Mouse (Mus musculus) hindbrain, postnatal 0 days (tissue): ENCODE measurements around the gene Ugt1a9. TPM values are rescaled to one million over a fixed set of nuclear protein-coding genes. Genes with fewer than 3 reads are reported as not detected.

Experiments
- ATAC-seq: fragments of 200-750 bp; cut with Nextera tagmentation; 2 replicates; pipeline ENCODE4 v1.8.0; 2017; ENCODE audit warnings: mild to moderate bottlenecking, moderate TSS enrichment, moderate library complexity
- DNase-seq: peaks from one replicate; pipeline ENCODE4 v3.0.0-alpha.2; 2015; ENCODE audit warnings: low spot score
- H3K27ac ChIP-seq: fragments of 300-500 bp; sonication (generic); 2 replicates; pipeline ENCODE4 v1.5.1; 2014; ENCODE audit warnings: mild to moderate bottlenecking
- H3K27me3 ChIP-seq: fragments of 300-500 bp; sonication (generic); 2 replicates; pipeline ENCODE4 v1.6.1; 2014; ENCODE audit warnings: low read length, mixed read lengths; ENCODE audit not compliant: insufficient read depth
- H3K36me3 ChIP-seq: fragments of 300-500 bp; sonication (generic); 2 replicates; pipeline ENCODE4 v1.6.1; 2014; ENCODE audit warnings: low read length, mixed read lengths; ENCODE audit not compliant: insufficient read depth
- H3K4me1 ChIP-seq: fragments of 300-500 bp; sonication (generic); 2 replicates; pipeline ENCODE4 v1.6.1; 2014; ENCODE audit warnings: antibody characterized with exemption, low read length, mixed read lengths; ENCODE audit not compliant: insufficient read depth
- H3K4me2 ChIP-seq: fragments of 300-500 bp; sonication (generic); 2 replicates; pipeline ENCODE4 v1.6.1; 2014; ENCODE audit warnings: low read depth, mild to moderate bottlenecking, low read length, moderate library complexity, mixed read lengths
- H3K4me3 ChIP-seq: fragments of 300-500 bp; sonication (generic); 2 replicates; pipeline ENCODE4 v1.5.1; 2014; ENCODE audit warnings: low read length
- H3K9ac ChIP-seq: fragments of 300-500 bp; sonication (generic); replicated peaks from 2 replicates; pipeline ENCODE4 v1.6.1; 2014; ENCODE audit warnings: mild to moderate bottlenecking, low read length, moderate library complexity, mixed read lengths
- H3K9me3 ChIP-seq: fragments of 300-500 bp; sonication (generic); 2 replicates; pipeline ENCODE4 v1.6.1; 2016; ENCODE audit warnings: low read length, mixed read lengths
- CTCF ChIP-seq: IDR thresholded peaks from 2 replicates; pipeline ENCODE4 v1.5.1; 2016; ENCODE audit warnings: antibody characterized with exemption, control low read depth, low read depth
- WGBS: fragments of 180-500 bp; shearing (Covaris S2); extraction: QIAGEN DNeasy Blood & Tissue Kit; methylation state at CpG from one replicate; pipeline ENCODE4 v1.1.7; 2014; 5-methylcytosine and 5-hydroxymethylcytosine counted together
- polyA plus RNA-seq: library from polyadenylated mRNA; unstranded; fragments of >200 nt; fragmentation: Nextera tagmentation; extraction: Ambion mirVana; gene quantifications from 2 replicates; pipeline ENCODE4 v1.2.1, GENCODE M21; 2015
- total RNA-seq: library from RNA; depleted of rRNA; stranded (reverse); fragments of >200 nt; gene quantifications from 2 replicates; pipeline ENCODE4 v1.2.3, GENCODE M21; 2014

The Ugt1a9 gene
- total and polyA plus RNA-seq, 2 experiments from 2014 or later = not detected

DNA sequence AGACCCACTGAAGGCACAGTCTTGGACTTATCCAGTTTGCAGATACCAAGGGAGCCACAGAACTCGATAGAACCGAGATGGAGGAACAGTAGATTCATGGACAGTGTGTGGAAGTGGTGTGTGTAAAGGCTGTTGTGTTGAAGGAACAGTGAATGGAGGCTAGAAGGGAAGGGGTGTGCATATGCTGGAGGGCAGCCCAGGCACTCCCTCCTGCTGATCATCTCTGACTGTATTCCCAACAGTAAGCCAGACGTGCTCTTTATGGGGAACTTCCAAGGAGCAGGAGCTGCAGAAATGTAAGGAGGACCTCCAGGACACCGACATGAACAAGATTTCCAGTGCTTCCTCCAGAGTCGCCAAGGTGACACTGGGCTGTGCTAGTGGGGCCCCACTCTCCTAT lies 179.4 kb downstream of the Ugt1a9 start:
- no peak for TF ChIP-seq CTCF
- no peaks in the 10 kb centered on the region for H3K4me1 ChIP-seq
- no peak for DNase-seq
- no peaks in the 10 kb centered on the region for H3K36me3 ChIP-seq
- H3K27me3 ChIP-seq = no peaks in the 10 kb centered on the region
- no peak overlapping the region for H3K27ac ChIP-seq
- 80% methylated on average over 5 of the region's 5 CpGs for WGBS
- H3K9ac ChIP-seq = no peak overlapping the region
- no peak for ATAC-seq
- no peak overlapping the region for H3K4me2 ChIP-seq
- no peak overlapping the region for H3K4me3 ChIP-seq
- H3K9me3 ChIP-seq = peaks cover 79% of the 10 kb centered on the region

DNA sequence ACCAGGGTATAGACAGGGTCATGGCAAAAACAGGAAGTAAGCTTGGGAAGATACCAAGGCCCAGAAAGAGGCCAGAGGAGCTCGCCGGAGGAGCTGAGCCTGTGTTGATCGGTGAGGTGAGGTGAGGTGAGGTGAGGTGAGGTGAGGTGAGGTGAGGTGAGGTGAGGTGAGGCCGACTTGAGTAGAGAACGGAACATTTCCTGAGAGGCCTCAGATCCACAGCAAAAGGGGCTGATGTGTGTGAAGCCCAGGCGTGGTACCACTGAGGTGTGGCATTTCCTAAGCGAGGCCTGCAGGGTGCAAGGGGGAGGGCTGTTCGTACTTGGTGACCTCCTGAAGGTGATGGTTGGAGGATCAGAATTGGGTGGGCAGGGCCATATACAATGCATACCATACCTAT lies 182.5 kb downstream of the Ugt1a9 start:
- no peak for DNase-seq
- no peaks in the 10 kb centered on the region for H3K36me3 ChIP-seq
- H3K9ac ChIP-seq = no peak overlapping the region
- ATAC-seq = no peak
- no peak overlapping the region for H3K4me3 ChIP-seq
- TF ChIP-seq CTCF = no peak
- WGBS = 75% methylated on average over 8 of the region's 8 CpGs
- H3K9me3 ChIP-seq = peaks cover 72% of the 10 kb centered on the region
- no peaks in the 10 kb centered on the region for H3K27me3 ChIP-seq
- no peaks in the 10 kb centered on the region for H3K4me1 ChIP-seq
- no peak overlapping the region for H3K4me2 ChIP-seq
- H3K27ac ChIP-seq = no peak overlapping the region

DNA sequence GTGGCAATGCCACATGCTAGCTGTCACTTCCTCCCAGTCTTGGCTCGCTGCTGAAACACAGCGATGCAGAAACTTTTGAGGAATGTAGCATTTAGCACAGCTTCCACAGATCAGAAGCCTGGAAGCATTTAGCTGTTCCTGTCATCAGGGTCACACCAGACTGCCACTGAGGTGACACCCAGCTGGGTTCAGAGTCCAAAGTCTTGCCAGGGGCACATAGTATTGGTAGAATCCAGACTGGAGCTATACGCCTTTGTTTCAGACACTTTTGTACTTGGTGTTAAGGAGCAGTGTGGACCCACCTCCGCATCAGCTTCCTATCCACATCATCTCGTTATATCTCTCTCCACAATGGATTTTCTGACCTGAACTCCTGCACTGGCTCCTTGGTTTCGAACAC lies 182.9 kb downstream of the Ugt1a9 start:
- TF ChIP-seq CTCF = no peak
- no peak overlapping the region for H3K4me2 ChIP-seq
- no peaks in the 10 kb centered on the region for H3K4me1 ChIP-seq
- no peak for ATAC-seq
- no peak overlapping the region for H3K27ac ChIP-seq
- no peak for DNase-seq
- no peak overlapping the region for H3K9ac ChIP-seq
- no peak overlapping the region for H3K4me3 ChIP-seq
- H3K27me3 ChIP-seq = no peaks in the 10 kb centered on the region
- H3K36me3 ChIP-seq = no peaks in the 10 kb centered on the region
- H3K9me3 ChIP-seq = peaks cover 68% of the 10 kb centered on the region
- 74% methylated on average over 6 of the region's 6 CpGs for WGBS

DNA sequence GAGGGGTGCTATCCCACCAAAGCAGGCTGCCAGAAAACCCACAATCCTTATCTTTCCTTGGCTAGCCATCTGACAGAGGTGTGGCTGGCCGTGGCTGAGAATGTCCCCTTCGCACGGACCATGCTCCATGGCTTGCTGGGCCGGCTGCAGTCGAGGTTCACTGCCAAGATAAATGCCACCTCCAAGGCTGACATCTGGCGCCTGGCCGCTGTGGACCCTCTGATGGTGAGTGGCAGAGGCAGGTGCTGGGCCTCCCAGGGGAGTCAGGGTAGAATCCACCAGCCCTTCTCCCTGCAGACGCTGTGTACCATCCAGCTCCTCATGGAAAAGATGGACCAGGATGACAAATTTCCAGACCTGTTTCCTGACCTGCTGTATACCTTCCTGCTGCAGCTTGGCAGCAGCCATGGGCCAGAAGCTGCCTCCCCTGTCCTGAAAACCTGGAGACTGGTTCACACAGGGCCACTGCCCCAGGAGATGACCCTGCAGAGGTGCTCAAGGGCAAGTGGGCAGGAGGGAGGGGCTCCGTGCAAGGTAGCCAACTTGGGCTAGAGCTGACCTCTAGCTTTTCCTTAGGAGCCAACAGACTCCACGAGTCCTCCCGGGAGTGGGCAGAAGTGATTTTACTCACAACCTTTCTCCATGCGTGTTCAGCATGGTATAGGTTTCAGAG lies 184.3 kb downstream of the Ugt1a9 start:
- no peak for TF ChIP-seq CTCF
- H3K36me3 ChIP-seq = no peaks in the 10 kb centered on the region
- ATAC-seq (peak; percentile 15; the same call in 1 of the 2 replicates), DNase-seq (peak; percentile 71)
- 85% methylated on average over 12 of the region's 12 CpGs for WGBS
- H3K9ac ChIP-seq = no peak overlapping the region
- peaks cover 54% of the 10 kb centered on the region for H3K9me3 ChIP-seq
- no peak overlapping the region for H3K4me3 ChIP-seq
- H3K27me3 ChIP-seq = no peaks in the 10 kb centered on the region
- H3K4me1 ChIP-seq = no peaks in the 10 kb centered on the region
- no peak overlapping the region for H3K4me2 ChIP-seq
- no peak overlapping the region for H3K27ac ChIP-seq

DNA sequence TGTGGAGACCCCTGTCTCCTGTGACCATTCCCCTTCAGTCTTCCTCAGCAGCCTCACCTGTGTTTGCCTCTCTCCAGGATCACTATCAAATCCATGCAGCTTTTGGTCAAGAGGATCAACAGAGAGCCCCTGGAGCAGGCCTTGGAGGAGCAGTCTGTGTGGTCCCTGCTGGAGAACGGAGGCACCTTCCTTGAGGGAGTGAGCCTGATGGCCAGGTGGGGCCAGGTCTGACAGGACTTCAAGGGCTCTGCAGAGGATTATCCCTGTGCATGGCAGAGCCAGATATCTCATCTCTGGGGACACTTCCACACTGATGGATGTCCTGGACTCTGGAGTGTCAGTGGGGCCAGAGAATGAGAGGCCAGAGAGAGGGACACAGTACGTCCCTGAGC lies 184.9 kb downstream of the Ugt1a9 start:
- Histone ChIP-seq H3K27ac (no peak overlapping the region), H3K4me2 (no peak overlapping the region), H3K4me1 (no peaks in the 10 kb centered on the region), H3K9ac (no peak overlapping the region), H3K9me3 (peaks cover 48% of the 10 kb centered on the region), H3K27me3 (no peaks in the 10 kb centered on the region), H3K36me3 (0 out of 2 replicates have a peak, but pooled peaks cover under 1% of the 10 kb centered on the region), H3K4me3 (no peak overlapping the region)
- DNase-seq (no peak), ATAC-seq (no peak)
- TF ChIP-seq CTCF = no peak
- 56% methylated on average over 2 of the region's 2 CpGs for WGBS

DNA sequence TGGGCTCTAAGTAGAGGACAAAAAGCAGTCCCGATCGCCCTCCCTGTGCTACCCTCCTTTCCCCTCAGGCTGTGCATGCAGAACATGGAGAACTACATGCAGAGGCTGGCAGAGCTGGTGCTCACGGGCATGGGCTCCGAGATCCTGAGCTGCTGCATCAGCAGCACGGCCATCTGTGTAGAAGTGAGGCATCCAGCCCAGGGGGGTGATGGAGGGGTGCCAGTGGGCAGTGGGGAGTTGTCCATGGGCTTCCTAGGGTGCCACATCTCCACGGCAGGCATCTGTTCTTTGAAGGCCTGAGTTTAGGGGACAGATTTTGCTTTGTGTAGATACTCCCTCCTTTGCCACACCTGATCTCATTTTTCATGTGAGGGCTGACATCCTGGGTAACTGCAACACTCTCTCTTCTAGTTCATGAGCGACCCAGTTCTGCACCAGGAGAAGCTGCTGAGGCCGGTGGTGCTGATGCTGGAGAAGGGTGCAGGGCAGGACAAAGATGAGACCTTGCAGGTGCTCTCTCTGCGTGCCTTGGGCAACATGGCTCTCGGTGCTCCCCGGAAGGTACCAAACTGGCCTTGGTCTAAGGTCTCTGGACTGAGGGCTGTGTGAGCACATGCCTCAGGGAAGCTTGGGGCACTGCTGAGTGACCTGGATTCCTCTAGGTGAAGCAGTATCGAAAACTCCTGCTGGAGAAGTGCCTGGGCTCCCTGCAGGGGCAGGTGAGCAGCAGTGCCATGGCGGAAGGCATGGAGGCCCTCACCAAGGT lies 185.6 kb downstream of the Ugt1a9 start:
- 77% methylated on average over 13 of the region's 13 CpGs for WGBS
- Histone ChIP-seq H3K27me3 (no peaks in the 10 kb centered on the region), H3K27ac (no peak overlapping the region), H3K4me3 (no peak overlapping the region), H3K9me3 (peaks cover 41% of the 10 kb centered on the region), H3K4me2 (no peak overlapping the region), H3K4me1 (no peaks in the 10 kb centered on the region), H3K9ac (no peak overlapping the region), H3K36me3 (peaks cover 7% of the 10 kb centered on the region; the same call in 1 of the 2 replicates)
- DNase-seq = no peak
- ATAC-seq = no peak
- TF ChIP-seq CTCF = no peak
